Mouse (Mus musculus): ENCODE data around the gene Taf8. TPM values are rescaled to one million over a fixed set of nuclear protein-coding genes. Genes with fewer than 3 reads are reported as not detected.

The Taf8 gene
- total RNA-seq, 1 experiment, result 40.0 TPM

- H3K36me3 ChIP-seq (ENCODE audit: control insufficient read depth, insufficient read depth, low read length, poor library complexity, severe bottlenecking), result no peaks in the 10 kb centered on the region
- no peak overlapping the region for H3K27ac ChIP-seq (ENCODE audit: insufficient read depth, low read depth, low read length, poor library complexity, severe bottlenecking)
- H3K9ac ChIP-seq (ENCODE audit: insufficient read depth, low read depth, low read length, poor library complexity, severe bottlenecking), result peak overlapping the region; percentile 17; the same call in 1 of the 2 replicates
- no peak overlapping the region for H3K4me3 ChIP-seq (ENCODE audit: insufficient read depth in 1 of 2, low read depth in 1 of 2, low read length in 2 of 2, poor library complexity in 1 of 2, severe bottlenecking in 1 of 2)
- TF ChIP-seq ZNF384 (IDR thresholded peaks at IDR 0.05; ENCODE audit: low read depth, low read length) (no peak), CHD2 (IDR thresholded peaks at IDR 0.05; ENCODE audit: low read depth, low read length) (no peak), MAFK (IDR thresholded peaks at IDR 0.05; ENCODE audit: insufficient read depth, low read depth, low read length) (no peak), ZC3H11A (IDR thresholded peaks at IDR 0.05; ENCODE audit: borderline replicate concordance, low read depth, low read length) (no peak), HCFC1 (IDR thresholded peaks at IDR 0.05; ENCODE audit: borderline replicate concordance, insufficient read depth, low read length) (no peak)
- H3K4me1 ChIP-seq (ENCODE audit: control insufficient read depth in 2 of 2, insufficient read depth in 2 of 2, low read length in 2 of 2, poor library complexity in 1 of 2), result peaks cover 33 to 40% of the 10 kb centered on the region in 2 experiments
- H3K9me3 ChIP-seq (ENCODE audit: control insufficient read depth, insufficient read depth, low read depth, low read length), result no peaks in the 10 kb centered on the region
- in situ Hi-C loops (cut with MboI; ENCODE audit: low sequenced_read_pairs in 2 of 2, unreplicated experiment in 2 of 2), result no loop called here
- no peak for DNase-seq (ENCODE audit: low read depth, low spot score)
Measured at GRCm38 (mm10) chr17:47524055-47524454, 22.0 kb upstream of the Taf8 start.

GRCm38 (mm10) chr17:47523211-47523682 lies 21.2 kb upstream of the Taf8 start:
- no peak for TF ChIP-seq MAFK (IDR thresholded peaks at IDR 0.05; ENCODE audit: insufficient read depth, low read depth, low read length)
- TF ChIP-seq HCFC1 (IDR thresholded peaks at IDR 0.05; ENCODE audit: borderline replicate concordance, insufficient read depth, low read length), result no peak
- no peak for TF ChIP-seq ZNF384 (IDR thresholded peaks at IDR 0.05; ENCODE audit: low read depth, low read length)
- no peak for TF ChIP-seq CHD2 (IDR thresholded peaks at IDR 0.05; ENCODE audit: low read depth, low read length)
- TF ChIP-seq ZC3H11A (IDR thresholded peaks at IDR 0.05; ENCODE audit: borderline replicate concordance, low read depth, low read length), result no peak
- peak overlapping the region; percentile 26 to 48; a peak in 2 of 4 replicates for H3K4me3 ChIP-seq (ENCODE audit: insufficient read depth in 1 of 2, low read depth in 1 of 2, low read length in 2 of 2, poor library complexity in 1 of 2, severe bottlenecking in 1 of 2)

GRCm38 (mm10) chr17:47522536-47522935 lies 20.4 kb upstream of the Taf8 start:
- no peaks in the 10 kb centered on the region for H3K36me3 ChIP-seq (ENCODE audit: control insufficient read depth, insufficient read depth, low read length, poor library complexity, severe bottlenecking)
- peak overlapping the region in 1 of 2 experiments; percentile 62; a peak in 1 of 4 replicates for H3K4me3 ChIP-seq (ENCODE audit: insufficient read depth in 1 of 2, low read depth in 1 of 2, low read length in 2 of 2, poor library complexity in 1 of 2, severe bottlenecking in 1 of 2)
- peak overlapping the region; percentile 84; the same call in 1 of the 2 replicates for H3K9ac ChIP-seq (ENCODE audit: insufficient read depth, low read depth, low read length, poor library complexity, severe bottlenecking)
- no peak for TF ChIP-seq HCFC1 (IDR thresholded peaks at IDR 0.05; ENCODE audit: borderline replicate concordance, insufficient read depth, low read length)
- no peak for TF ChIP-seq ZNF384 (IDR thresholded peaks at IDR 0.05; ENCODE audit: low read depth, low read length)
- no peak for TF ChIP-seq ZC3H11A (IDR thresholded peaks at IDR 0.05; ENCODE audit: borderline replicate concordance, low read depth, low read length)
- TF ChIP-seq MAFK (IDR thresholded peaks at IDR 0.05; ENCODE audit: insufficient read depth, low read depth, low read length), result no peak
- no peak for TF ChIP-seq CHD2 (IDR thresholded peaks at IDR 0.05; ENCODE audit: low read depth, low read length)
- peak overlapping the region; percentile 98 for H3K27ac ChIP-seq (ENCODE audit: insufficient read depth, low read depth, low read length, poor library complexity, severe bottlenecking)
- in situ Hi-C loops (cut with MboI; ENCODE audit: low sequenced_read_pairs in 2 of 2, unreplicated experiment in 2 of 2), result no loop called here
- peaks cover 31 to 37% of the 10 kb centered on the region in 2 experiments for H3K4me1 ChIP-seq (ENCODE audit: control insufficient read depth in 2 of 2, insufficient read depth in 2 of 2, low read length in 2 of 2, poor library complexity in 1 of 2)
- DNase-seq (ENCODE audit: low read depth, low spot score), result no peak
- no peaks in the 10 kb centered on the region for H3K9me3 ChIP-seq (ENCODE audit: control insufficient read depth, insufficient read depth, low read depth, low read length)

More at GRCm38 (mm10) chr17:47523211-47523682, 21.2 kb upstream of the Taf8 start:
- in situ Hi-C loops (cut with MboI; ENCODE audit: low sequenced_read_pairs in 2 of 2, unreplicated experiment in 2 of 2), result no loop called here
- peak overlapping the region; percentile 98; the same call in 1 of the 2 replicates for H3K27ac ChIP-seq (ENCODE audit: insufficient read depth, low read depth, low read length, poor library complexity, severe bottlenecking)
- no peak for DNase-seq (ENCODE audit: low read depth, low spot score)
- no peaks in the 10 kb centered on the region for H3K36me3 ChIP-seq (ENCODE audit: control insufficient read depth, insufficient read depth, low read length, poor library complexity, severe bottlenecking)
- no peaks in the 10 kb centered on the region for H3K9me3 ChIP-seq (ENCODE audit: control insufficient read depth, insufficient read depth, low read depth, low read length)
- peak overlapping the region; percentile 84 for H3K9ac ChIP-seq (ENCODE audit: insufficient read depth, low read depth, low read length, poor library complexity, severe bottlenecking)
- H3K4me1 ChIP-seq (ENCODE audit: control insufficient read depth in 2 of 2, insufficient read depth in 2 of 2, low read length in 2 of 2, poor library complexity in 1 of 2), result peaks cover 32 to 40% of the 10 kb centered on the region in 2 experiments

GRCm38 (mm10) chr17:47521551-47522258 lies 19.6 kb upstream of the Taf8 start:
- in situ Hi-C loops (cut with MboI; ENCODE audit: low sequenced_read_pairs in 2 of 2, unreplicated experiment in 2 of 2), result no loop called here
- Histone ChIP-seq H3K4me3 (ENCODE audit: insufficient read depth in 1 of 2, low read depth in 1 of 2, low read length in 2 of 2, poor library complexity in 1 of 2, severe bottlenecking in 1 of 2) (peak overlapping the region; percentile 15 to 62), H3K27ac (ENCODE audit: insufficient read depth, low read depth, low read length, poor library complexity, severe bottlenecking) (peak overlapping the region; percentile 98), H3K4me1 (ENCODE audit: control insufficient read depth in 2 of 2, insufficient read depth in 2 of 2, low read length in 2 of 2, poor library complexity in 1 of 2) (peaks cover 28 to 30% of the 10 kb centered on the region in 2 experiments), H3K36me3 (ENCODE audit: control insufficient read depth, insufficient read depth, low read length, poor library complexity, severe bottlenecking) (no peaks in the 10 kb centered on the region), H3K9me3 (ENCODE audit: control insufficient read depth, insufficient read depth, low read depth, low read length) (no peaks in the 10 kb centered on the region), H3K9ac (ENCODE audit: insufficient read depth, low read depth, low read length, poor library complexity, severe bottlenecking) (peak overlapping the region; percentile 84)
- TF ChIP-seq HCFC1 (IDR thresholded peaks at IDR 0.05; ENCODE audit: borderline replicate concordance, insufficient read depth, low read length), result no peak
- TF ChIP-seq CHD2 (IDR thresholded peaks at IDR 0.05; ENCODE audit: low read depth, low read length), result 0 out of 2 replicates have a peak, but pooled peaks have one; percentile 8
- no peak for TF ChIP-seq MAFK (IDR thresholded peaks at IDR 0.05; ENCODE audit: insufficient read depth, low read depth, low read length)
- no peak for TF ChIP-seq ZNF384 (IDR thresholded peaks at IDR 0.05; ENCODE audit: low read depth, low read length)
- TF ChIP-seq ZC3H11A (IDR thresholded peaks at IDR 0.05; ENCODE audit: borderline replicate concordance, low read depth, low read length), result no peak
- peak; percentile 90 for DNase-seq (ENCODE audit: low read depth, low spot score)

Data from ES-E14 (cell line).